Mouse (Mus musculus) CD4-positive naive resting alpha-beta T cell, adult 57 days (primary cell): Measurements from ENCODE around the gene Vwde. TPM values are rescaled to one million over a fixed set of nuclear protein-coding genes. Genes with fewer than 3 reads are reported as not detected.

Source experiments
- total RNA-seq: library from RNA; stranded (reverse); gene quantifications from one replicate; pipeline ENCODE4 v1.2.4, GENCODE M21; 2023

Gene Vwde
- not detected for total RNA-seq

DNA sequence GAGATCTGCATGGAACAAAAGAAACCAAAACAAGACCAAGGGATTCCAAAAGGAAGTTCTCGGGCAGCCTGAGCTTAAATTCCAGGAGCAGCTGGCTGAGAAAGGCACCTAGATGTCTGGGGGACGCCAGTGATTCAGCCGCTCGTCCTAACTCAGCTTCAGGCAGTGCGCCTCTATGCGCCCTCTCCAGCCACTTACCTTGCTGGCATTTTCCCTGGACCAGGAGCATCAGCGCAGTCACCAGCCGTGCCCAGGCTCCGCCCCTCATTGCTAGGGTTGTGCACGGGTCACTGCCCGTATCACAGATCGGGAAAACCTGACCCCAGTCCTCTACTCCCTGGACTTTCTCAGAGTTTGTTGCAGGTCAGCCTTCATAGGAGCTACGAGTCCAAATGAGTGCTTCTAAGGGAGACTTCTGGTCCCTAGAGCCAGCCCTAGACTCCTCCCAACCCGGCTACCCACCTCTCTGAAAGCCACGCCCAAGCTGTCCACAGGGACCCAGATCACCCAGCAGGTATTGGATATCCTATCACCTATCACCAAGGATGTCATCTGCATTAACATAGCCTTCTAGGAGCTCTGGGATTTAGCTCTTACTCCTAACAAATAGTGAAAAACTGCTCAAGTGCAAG, at the start of gene Vwde:
Vwde (minus strand) TSS at position 370 of the 632 bp plus-strand sequence.

Other genes starting within 250 kb of the Vwde start
- gene Tmem106b, start 155.2 kb downstream of the Vwde start, total RNA-seq, result 38.0 TPM